Mouse (Mus musculus) megakaryocyte, embryonic 14.5 days (primary cell): ENCODE results near the gene Ntrk3.

Experiments
- FLI1 ChIP-seq: IDR thresholded peaks from 2 replicates; pipeline ENCODE4 v1.6.1; 2012; ENCODE audit warnings: low read length, inconsistent platforms, mixed read lengths
- GATA1 ChIP-seq: IDR thresholded peaks from 3 replicates; pipeline ENCODE4 v1.6.1; 2012; ENCODE audit warnings: mixed read lengths, low read length, inconsistent platforms, borderline replicate concordance

DNA sequence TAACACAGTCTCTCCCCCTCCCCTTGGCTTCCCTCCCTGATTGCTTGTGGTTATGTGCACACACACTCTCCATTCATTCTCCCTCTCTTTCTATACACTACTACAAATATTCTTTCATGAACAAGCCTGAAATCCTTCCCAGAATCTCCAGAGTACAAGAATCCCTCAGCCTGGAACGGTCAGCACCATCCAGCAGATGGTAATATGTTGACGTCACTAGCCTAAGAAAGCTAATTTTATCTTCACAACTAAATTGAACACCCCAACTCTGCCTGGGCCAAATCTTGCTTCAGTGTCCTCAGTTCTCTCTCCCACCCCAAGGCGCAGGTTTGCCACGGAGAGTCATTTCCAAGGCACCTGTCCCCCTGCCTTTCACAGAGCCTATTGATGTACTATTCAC, 239.5 kb downstream of the Ntrk3 start:
- TF ChIP-seq GATA1, result no peak
- no peak for TF ChIP-seq FLI1
